Mouse (Mus musculus) erythroblast, embryonic 14.5 days (primary cell): Measurements from ENCODE around the gene Hivep2.

Experiments used
- GATA1 ChIP-seq: IDR thresholded peaks from 2 replicates; pipeline ENCODE4 v1.6.1; 2012; ENCODE audit warnings: low read length, inconsistent platforms, mixed read lengths
- TAL1 ChIP-seq: IDR thresholded peaks from 3 replicates; pipeline ENCODE4 v1.6.1; 2012; ENCODE audit warnings: low read length, inconsistent platforms, mixed read lengths

- TF ChIP-seq GATA1 (no peak), TAL1 (no peak)
These were observed 44.1 kb upstream of the Hivep2 start for GRCm38 (mm10) chr10:13921641-13922385.
